Mouse (Mus musculus): ENCODE results near the gene Prr5l. TPM values are rescaled to one million over a fixed set of nuclear protein-coding genes. Genes with fewer than 3 reads are reported as not detected.

Gene Prr5l
- polyA plus RNA-seq, 2 experiments = 1.4 to 1.7 TPM

GRCm38 (mm10) chr2:101813581-101814271 is 69.1 kb downstream of the Prr5l start:
- Histone ChIP-seq H3K27me3 (ENCODE audit: control insufficient read depth, insufficient read depth, low read length) (no peaks in the 10 kb centered on the region), H3K36me3 (replicated peaks; ENCODE audit: control insufficient read depth, insufficient read depth, low read depth) (no peaks in the 10 kb centered on the region), H3K9ac (replicated peaks) (no peak overlapping the region), H3K4me3 (ENCODE audit: insufficient read depth in 1 of 2, low read depth in 2 of 2, low read length in 2 of 2) (no peak overlapping the region), H3K4me1 (replicated peaks; ENCODE audit: control insufficient read depth in 2 of 2, insufficient read depth in 2 of 2, low read length in 1 of 2) (peaks cover 0 to 3% of the 10 kb centered on the region in 2 experiments; a peak in 2 of 4 replicates), H3K9me3 (ENCODE audit: control insufficient read depth, low read length) (no peaks in the 10 kb centered on the region), H3K27ac (no peak overlapping the region), H3K4me2 (ENCODE audit: low read depth) (no peak overlapping the region)
- DNase-seq (ENCODE audit: low read depth in 3 of 3, low spot score in 3 of 3) (no peak), ATAC-seq (ENCODE audit: insufficient read depth) (no peak)
- TF ChIP-seq EP300 (IDR thresholded peaks at IDR 0.05; ENCODE audit: low read depth) (no peak), CTCF (IDR thresholded peaks at IDR 0.05; ENCODE audit: low read depth) (no peak)
- 50% methylated on average over 6 of the region's 6 CpGs for WGBS (ENCODE audit: insufficient replicate concordance)

DNA sequence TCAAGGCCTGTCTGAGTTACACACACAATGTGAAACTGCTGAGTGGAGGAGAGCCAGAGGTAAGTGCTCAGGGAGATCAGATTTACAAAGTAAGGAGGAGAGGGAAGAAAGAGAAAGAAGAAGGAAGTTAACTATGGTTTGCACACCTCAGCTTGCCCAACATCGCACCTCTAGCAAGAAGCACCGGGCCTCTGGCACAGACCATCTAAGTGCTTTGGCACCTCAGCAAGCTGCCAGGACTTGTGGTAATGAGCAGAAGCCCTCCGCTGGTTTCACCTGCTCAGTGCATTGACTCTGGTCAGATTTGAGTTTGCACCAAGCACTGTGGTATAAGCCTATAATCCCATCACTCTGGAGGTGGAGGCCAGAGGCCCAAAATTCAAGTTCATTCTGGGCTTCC is 70.9 kb downstream of the Prr5l start:
- Histone ChIP-seq H3K36me3 (replicated peaks; ENCODE audit: control insufficient read depth, insufficient read depth, low read depth) (no peaks in the 10 kb centered on the region), H3K27ac (no peak overlapping the region), H3K4me1 (replicated peaks; ENCODE audit: control insufficient read depth in 2 of 2, insufficient read depth in 2 of 2, low read length in 1 of 2) (peaks cover 0 to 3% of the 10 kb centered on the region in 2 experiments; a peak in 2 of 4 replicates), H3K27me3 (ENCODE audit: control insufficient read depth, insufficient read depth, low read length) (no peaks in the 10 kb centered on the region), H3K9me3 (ENCODE audit: control insufficient read depth, low read length) (no peaks in the 10 kb centered on the region), H3K4me2 (ENCODE audit: low read depth) (no peak overlapping the region), H3K9ac (replicated peaks) (no peak overlapping the region), H3K4me3 (ENCODE audit: insufficient read depth in 1 of 2, low read depth in 2 of 2, low read length in 2 of 2) (no peak overlapping the region)
- no peak for TF ChIP-seq EP300 (IDR thresholded peaks at IDR 0.05; ENCODE audit: low read depth)
- TF ChIP-seq CTCF (IDR thresholded peaks at IDR 0.05; ENCODE audit: low read depth) = no peak
- DNase-seq (ENCODE audit: low read depth in 3 of 3, low spot score in 3 of 3) (no peak), ATAC-seq (ENCODE audit: insufficient read depth) (no peak)
- 68% methylated on average over 3 of the region's 3 CpGs for WGBS (ENCODE audit: insufficient replicate concordance)

GRCm38 (mm10) chr2:101810774-101811173 is 72.1 kb downstream of the Prr5l start:
- Histone ChIP-seq H3K4me3 (ENCODE audit: insufficient read depth in 1 of 2, low read depth in 2 of 2, low read length in 2 of 2) (no peak overlapping the region), H3K27me3 (ENCODE audit: control insufficient read depth, insufficient read depth, low read length) (no peaks in the 10 kb centered on the region), H3K36me3 (replicated peaks; ENCODE audit: control insufficient read depth, insufficient read depth, low read depth) (no peaks in the 10 kb centered on the region), H3K9me3 (ENCODE audit: control insufficient read depth, low read length) (no peaks in the 10 kb centered on the region), H3K4me2 (ENCODE audit: low read depth) (no peak overlapping the region), H3K27ac (no peak overlapping the region), H3K4me1 (replicated peaks; ENCODE audit: control insufficient read depth in 2 of 2, insufficient read depth in 2 of 2, low read length in 1 of 2) (peaks cover 0 to 3% of the 10 kb centered on the region in 2 experiments; a peak in 2 of 4 replicates), H3K9ac (replicated peaks) (no peak overlapping the region)
- WGBS (ENCODE audit: insufficient replicate concordance) = 52% methylated on average over 8 of the region's 8 CpGs
- TF ChIP-seq EP300 (IDR thresholded peaks at IDR 0.05; ENCODE audit: low read depth) (no peak), CTCF (IDR thresholded peaks at IDR 0.05; ENCODE audit: low read depth) (no peak)
- ATAC-seq (ENCODE audit: insufficient read depth) (no peak), DNase-seq (ENCODE audit: low read depth in 3 of 3, low spot score in 3 of 3) (no peak)

GRCm38 (mm10) chr2:101809640-101810305 is 73.1 kb downstream of the Prr5l start:
- no peak for TF ChIP-seq EP300 (IDR thresholded peaks at IDR 0.05; ENCODE audit: low read depth)
- TF ChIP-seq CTCF (IDR thresholded peaks at IDR 0.05; ENCODE audit: low read depth) = no peak
- H3K4me1 ChIP-seq (replicated peaks; ENCODE audit: control insufficient read depth in 2 of 2, insufficient read depth in 2 of 2, low read length in 1 of 2) = peaks cover 0 to 3% of the 10 kb centered on the region in 2 experiments; a peak in 2 of 4 replicates
- no peak overlapping the region for H3K27ac ChIP-seq
- H3K4me2 ChIP-seq (ENCODE audit: low read depth) = no peak overlapping the region
- no peaks in the 10 kb centered on the region for H3K9me3 ChIP-seq (ENCODE audit: control insufficient read depth, low read length)
- ATAC-seq (ENCODE audit: insufficient read depth) = no peak
- no peak for DNase-seq (ENCODE audit: low read depth in 3 of 3, low spot score in 3 of 3)
- H3K9ac ChIP-seq (replicated peaks) = no peak overlapping the region
- no peaks in the 10 kb centered on the region for H3K36me3 ChIP-seq (replicated peaks; ENCODE audit: control insufficient read depth, insufficient read depth, low read depth)
- 52% methylated on average over 6 of the region's 6 CpGs for WGBS (ENCODE audit: insufficient replicate concordance)
- H3K27me3 ChIP-seq (ENCODE audit: control insufficient read depth, insufficient read depth, low read length) = no peaks in the 10 kb centered on the region
- no peak overlapping the region for H3K4me3 ChIP-seq (ENCODE audit: insufficient read depth in 1 of 2, low read depth in 2 of 2, low read length in 2 of 2)

DNA sequence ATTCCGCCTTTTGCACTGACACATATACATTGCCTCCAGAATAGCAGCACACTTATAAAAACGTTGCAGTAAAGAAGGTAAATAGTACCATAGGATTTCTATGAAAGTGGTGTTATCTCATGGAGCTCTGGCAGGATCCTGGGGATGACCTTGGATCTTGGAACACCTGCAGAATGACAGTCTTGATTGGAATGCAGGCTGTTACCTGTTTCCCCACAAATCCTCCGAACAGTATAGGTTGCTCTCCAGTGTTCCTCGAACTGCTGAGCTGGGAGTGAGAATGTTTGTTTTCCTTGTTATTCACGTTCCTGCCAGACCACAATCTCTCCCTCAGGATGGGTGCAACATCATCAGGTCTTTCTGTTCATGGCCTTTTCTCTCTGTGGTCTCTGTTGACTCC is 75.1 kb downstream of the Prr5l start:
- ATAC-seq (ENCODE audit: insufficient read depth) = no peak

More for the DNA sequence above, 75.1 kb downstream of the Prr5l start:
- no peak overlapping the region for H3K4me3 ChIP-seq (ENCODE audit: insufficient read depth in 1 of 2, low read depth in 2 of 2, low read length in 2 of 2)
- no peaks in the 10 kb centered on the region for H3K4me1 ChIP-seq (replicated peaks; ENCODE audit: control insufficient read depth in 2 of 2, insufficient read depth in 2 of 2, low read length in 1 of 2)
- no peak overlapping the region for H3K9ac ChIP-seq (replicated peaks)
- no peaks in the 10 kb centered on the region for H3K9me3 ChIP-seq (ENCODE audit: control insufficient read depth, low read length)
- TF ChIP-seq CTCF (IDR thresholded peaks at IDR 0.05; ENCODE audit: low read depth) = no peak
- TF ChIP-seq EP300 (IDR thresholded peaks at IDR 0.05; ENCODE audit: low read depth) = no peak
- no peak overlapping the region for H3K4me2 ChIP-seq (ENCODE audit: low read depth)
- H3K27me3 ChIP-seq (ENCODE audit: control insufficient read depth, insufficient read depth, low read length) = no peaks in the 10 kb centered on the region
- H3K27ac ChIP-seq = no peak overlapping the region
- 41% methylated on average over 5 of the region's 5 CpGs for WGBS (ENCODE audit: insufficient replicate concordance)
- no peaks in the 10 kb centered on the region for H3K36me3 ChIP-seq (replicated peaks; ENCODE audit: control insufficient read depth, insufficient read depth, low read depth)
- no peak for DNase-seq (ENCODE audit: low read depth in 3 of 3, low spot score in 3 of 3)
